Mouse (Mus musculus) cerebellum, adult 11 months (tissue): ENCODE data around the gene Sh2d2a.
"Not testable (repeated sequence)": the region's sequence is repeated elsewhere in the genome, so short reads cannot be mapped to it uniquely, and the experiment has no call there.

Experiments
- DNase-seq: peaks from one replicate; pipeline ENCODE4 v3.0.0; 2022

Gene Sh2d2a

DNA sequence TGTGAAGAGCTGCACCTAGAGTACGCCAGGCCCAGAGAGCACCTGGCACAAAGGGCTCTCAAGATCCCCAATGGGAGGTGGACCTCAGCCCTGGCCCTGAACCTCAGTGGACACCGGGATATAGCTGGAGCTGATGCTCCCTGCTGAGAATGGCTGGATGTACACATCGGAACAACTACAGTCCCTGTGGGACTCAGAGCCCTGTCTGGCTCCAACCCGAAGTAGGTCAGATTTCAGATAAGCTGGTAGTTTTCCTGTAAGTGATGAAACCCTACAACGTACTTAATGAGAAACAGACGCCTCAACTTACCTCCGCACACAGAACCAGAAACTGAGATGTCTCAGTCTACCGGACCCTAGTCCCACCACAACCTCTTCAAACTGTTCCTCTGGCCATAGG is 11.1 kb downstream of the Sh2d2a start:
- no peak for DNase-seq

DNA sequence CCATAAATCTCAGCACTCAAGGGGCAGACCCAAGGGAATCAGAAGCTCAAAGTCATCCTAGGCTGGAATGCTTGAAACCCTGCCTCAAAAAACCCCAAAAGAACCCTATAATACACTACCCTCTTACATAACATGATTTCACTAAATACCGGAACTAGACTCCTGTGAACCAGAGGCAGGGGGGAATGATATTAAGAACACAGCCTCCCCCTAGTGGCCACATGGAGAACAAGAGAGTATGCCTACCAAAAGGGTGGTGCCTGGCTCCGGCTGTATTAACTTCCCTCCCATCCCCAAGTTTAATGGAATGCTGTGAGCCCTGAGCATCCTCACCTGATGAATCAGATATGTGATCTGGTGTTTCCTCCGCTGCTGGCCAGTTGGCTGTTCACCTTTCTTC is 13.3 kb downstream of the Sh2d2a start:
- peak; percentile 32 for DNase-seq

DNA sequence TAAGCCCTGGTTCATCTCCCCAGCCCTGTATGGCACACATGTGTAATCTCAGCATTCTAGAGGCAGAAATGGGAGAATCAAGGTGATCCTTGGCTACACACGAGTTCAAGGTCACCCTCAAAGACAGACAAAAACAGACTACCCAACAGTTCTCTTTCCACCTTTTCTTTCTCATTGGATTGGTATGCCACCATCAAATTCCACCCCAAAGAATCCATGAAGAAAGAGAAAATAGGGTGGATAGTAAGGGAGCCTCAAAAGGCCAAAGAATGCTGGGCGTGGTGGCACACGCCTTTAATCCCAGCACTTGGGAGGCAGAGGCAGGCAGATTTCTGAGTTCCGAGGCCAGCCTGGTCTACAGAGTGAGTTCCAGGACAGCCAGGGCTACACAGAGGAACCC is 17.6 kb downstream of the Sh2d2a start:
- DNase-seq: not testable (repeated sequence)

- no peak for DNase-seq
Measured at GRCm38 (mm10) chr3:87877730-87878129, 31.2 kb downstream of the Sh2d2a start.

- DNase-seq: no peak
Measured at GRCm38 (mm10) chr3:87884291-87884690, 37.7 kb downstream of the Sh2d2a start.

DNA sequence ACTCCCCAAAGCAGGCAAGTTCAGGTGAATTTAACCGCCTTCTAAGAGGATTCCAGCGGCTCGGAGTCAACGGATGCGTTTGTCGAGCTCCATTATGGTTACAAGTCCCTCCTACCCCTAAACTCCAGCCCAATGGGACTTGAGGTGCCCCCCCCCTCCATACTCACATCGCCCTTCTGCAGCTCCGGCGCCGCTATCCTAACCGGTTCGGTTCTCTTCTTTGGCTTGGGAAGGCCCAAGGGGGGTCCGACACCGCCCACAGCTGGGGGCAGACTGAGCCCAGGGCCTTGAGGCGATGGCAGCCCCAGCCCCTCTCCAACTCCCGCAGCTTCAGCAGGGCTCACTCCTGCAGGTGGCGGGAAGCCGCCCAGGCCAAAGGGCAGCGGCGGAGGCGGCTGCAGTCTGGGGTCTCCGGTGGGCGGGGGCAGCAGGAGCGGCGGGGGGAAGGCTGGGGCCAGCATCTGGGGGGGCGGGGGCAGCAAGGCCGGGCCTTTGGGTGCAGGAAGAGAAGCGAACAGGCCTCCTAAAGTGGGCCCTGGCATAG is 38.2 kb downstream of the Sh2d2a start:
- peak; percentile 69 for DNase-seq

- DNase-seq: peak; percentile 90
Measured at GRCm38 (mm10) chr3:87885281-87886003, 38.9 kb downstream of the Sh2d2a start, which contains the start of gene Prcc. Gene Prcc (minus strand): TSS chr3:87885608.

GRCm38 (mm10) chr3:87886004-87886365 is 39.4 kb downstream of the Sh2d2a start:
- peak; percentile 61 for DNase-seq

DNA sequence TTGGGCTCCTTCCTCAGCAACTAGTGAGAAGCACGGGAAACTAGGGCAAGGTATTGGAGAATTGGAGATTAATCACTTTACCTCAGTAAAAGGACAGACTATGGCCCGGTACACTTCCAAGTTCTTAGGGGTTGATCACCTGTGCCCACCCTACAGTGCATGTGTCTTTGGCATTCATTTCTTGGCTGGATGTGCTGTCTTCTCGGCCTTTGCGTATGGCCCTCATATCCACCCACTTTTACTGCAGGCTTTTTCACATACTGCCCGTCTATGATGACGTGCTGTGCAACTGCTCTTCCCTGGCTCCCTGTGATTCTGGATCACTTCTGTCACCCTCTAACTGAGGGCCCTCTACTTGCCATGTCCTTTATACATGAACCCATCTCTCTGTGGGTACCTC is 39.9 kb downstream of the Sh2d2a start:
- DNase-seq: no peak

- DNase-seq: not testable (repeated sequence)
Measured at GRCm38 (mm10) chr3:87887400-87887799, 40.8 kb downstream of the Sh2d2a start.

GRCm38 (mm10) chr3:87891481-87891880 is 44.9 kb downstream of the Sh2d2a start:
- DNase-seq: no peak

- no peak for DNase-seq
Measured at GRCm38 (mm10) chr3:87893367-87893905, 46.9 kb downstream of the Sh2d2a start.

DNA sequence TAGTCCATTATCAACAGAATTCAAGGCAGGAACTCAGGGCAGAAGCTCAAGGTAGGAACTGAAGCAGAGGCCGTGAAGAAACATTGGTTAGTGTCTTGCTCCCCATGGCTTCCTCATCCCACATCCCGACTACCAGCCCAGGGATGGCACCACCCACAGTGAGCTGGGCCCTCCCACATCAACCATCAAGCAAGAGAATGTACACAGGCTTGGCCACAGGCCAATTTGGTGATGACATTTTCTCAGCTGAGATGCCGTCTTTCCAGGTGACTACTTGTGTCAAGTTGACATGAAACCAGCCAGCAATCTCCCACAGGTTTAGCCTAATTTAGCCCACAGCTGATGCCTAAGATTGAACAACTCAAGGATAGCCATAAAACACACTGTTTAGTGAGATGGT is 52.7 kb downstream of the Sh2d2a start:
- no peak for DNase-seq

DNA sequence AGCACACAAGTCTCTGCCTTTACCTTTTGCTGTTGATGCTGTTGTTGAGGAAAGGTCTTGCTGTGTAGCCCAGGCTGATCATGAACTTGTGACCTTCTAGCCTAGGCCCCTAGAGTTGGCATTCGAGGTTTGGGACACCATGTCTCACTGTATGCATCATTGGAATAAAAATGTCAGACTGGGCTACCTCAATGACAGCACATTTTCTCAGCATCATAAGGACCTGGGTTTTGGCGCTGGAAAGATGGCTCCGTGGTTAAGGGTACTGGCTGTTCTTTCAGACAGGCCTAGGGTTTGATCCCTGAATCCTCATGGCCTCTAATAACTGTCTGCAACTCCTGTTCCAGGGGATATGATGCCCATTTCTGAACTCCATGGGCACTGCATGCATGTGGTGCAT is 53.2 kb downstream of the Sh2d2a start:
- DNase-seq: no peak

GRCm38 (mm10) chr3:87901036-87901624 is 54.6 kb downstream of the Sh2d2a start:
- DNase-seq: no peak

DNA sequence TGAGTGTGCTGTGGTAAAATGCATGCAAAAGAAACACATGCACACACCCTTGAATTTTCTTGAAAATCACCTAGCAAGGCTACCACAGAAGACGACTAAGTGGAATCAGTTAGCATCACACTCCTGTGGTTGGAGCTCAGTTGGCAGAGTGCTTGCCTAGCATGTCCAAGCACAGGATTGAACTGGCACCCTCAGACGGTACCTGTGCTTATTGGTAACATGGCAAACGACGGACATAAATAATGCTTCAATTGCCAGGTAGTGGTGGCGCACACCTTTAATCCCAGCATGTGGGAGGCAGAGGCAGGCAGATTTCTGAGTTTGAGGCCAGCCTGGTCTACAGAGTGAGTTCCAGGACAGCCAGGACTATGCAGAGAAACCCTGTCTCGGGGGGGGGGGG is 55.4 kb downstream of the Sh2d2a start:
- DNase-seq: not testable (repeated sequence)

GRCm38 (mm10) chr3:87903821-87904220 is 57.3 kb downstream of the Sh2d2a start:
- DNase-seq: no peak
